Mouse (Mus musculus) cerebellum, postnatal 25 days (tissue): ENCODE measurements around the gene Sap30.
"Not testable (repeated sequence)": the region's sequence is repeated elsewhere in the genome, so short reads cannot be mapped to it uniquely, and the experiment has no call there.

Experiments used
- DNase-seq, 2 experiments: peaks; one replicate each; pipeline ENCODE4 v3.0.0; 2021; ENCODE audit warnings: mixed read lengths in 2 of 2

The Sap30 gene

DNA sequence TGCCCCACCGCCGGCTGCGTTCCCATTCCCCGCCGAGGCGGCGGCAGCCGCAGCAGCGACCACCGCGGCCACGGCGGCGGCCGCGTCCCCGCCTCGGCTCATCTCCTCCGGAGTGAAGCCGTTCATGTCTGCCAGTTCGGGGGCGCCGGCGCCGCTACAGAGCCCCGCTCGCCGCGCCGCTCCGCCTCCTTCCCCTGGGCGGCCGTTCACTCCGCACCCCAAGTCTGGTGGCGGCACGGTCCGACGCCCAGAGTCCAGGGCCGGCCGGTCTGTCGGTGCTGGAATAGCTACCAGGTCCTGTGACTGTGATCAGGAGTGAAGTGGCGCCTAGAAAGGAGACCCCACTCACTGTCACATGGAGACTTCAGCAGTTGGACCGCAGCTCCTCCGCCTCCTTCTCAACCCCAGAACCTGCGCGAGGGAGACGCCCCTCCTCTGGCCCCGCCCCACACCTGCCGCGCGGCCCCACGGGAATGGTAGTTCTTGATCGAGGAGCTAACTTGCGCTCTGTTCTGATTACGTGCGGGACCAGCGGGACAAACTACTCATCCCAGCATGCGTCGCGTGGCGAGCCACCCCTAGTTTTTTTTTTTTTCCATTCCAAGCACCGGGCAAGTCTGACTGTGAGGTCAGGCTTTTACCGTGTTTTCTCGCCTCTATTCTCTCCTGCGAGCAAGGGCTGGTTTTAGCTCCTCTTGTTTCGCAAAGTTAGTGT lies at the start of gene Sap30:
Gene Sap30, minus strand, starts transcription at position 420 of the 715 bp plus-strand sequence.
- peak; percentile 98 for DNase-seq

DNA sequence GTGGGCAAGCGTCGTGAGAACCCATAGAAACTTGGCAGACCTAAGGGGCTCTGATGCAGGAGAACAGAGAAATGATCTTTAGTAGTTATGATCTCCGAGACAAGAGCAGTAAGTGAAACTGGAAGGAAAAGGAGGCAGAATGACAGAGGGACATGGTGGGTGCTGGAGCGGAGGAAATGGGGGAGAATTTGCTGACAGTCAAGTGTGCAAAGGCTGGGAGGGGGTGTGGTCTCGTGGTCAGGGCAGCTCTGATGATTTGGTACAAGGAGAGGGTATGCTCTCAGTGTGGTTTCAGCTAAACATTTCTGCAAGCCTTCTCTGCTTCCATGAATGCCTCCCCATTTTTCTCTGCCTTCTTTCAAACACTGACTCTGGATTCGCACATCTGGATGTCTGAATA lies 48.5 kb upstream of the Sap30 start:
- peak in 1 of 2 experiments; percentile 3 for DNase-seq

- peak in 1 of 2 experiments; percentile 3 for DNase-seq
Observed at GRCm38 (mm10) chr8:57534495-57534894, 46.8 kb upstream of the Sap30 start.

GRCm38 (mm10) chr8:57533106-57533505 lies 45.4 kb upstream of the Sap30 start:
- DNase-seq, result peak in 1 of 2 experiments; percentile 1

- peak; percentile 52 to 72 for DNase-seq
Observed at GRCm38 (mm10) chr8:57532223-57532622, 44.6 kb upstream of the Sap30 start.

- peak; percentile 79 to 87 for DNase-seq
Observed at GRCm38 (mm10) chr8:57530666-57531349, 43.1 kb upstream of the Sap30 start.

DNA sequence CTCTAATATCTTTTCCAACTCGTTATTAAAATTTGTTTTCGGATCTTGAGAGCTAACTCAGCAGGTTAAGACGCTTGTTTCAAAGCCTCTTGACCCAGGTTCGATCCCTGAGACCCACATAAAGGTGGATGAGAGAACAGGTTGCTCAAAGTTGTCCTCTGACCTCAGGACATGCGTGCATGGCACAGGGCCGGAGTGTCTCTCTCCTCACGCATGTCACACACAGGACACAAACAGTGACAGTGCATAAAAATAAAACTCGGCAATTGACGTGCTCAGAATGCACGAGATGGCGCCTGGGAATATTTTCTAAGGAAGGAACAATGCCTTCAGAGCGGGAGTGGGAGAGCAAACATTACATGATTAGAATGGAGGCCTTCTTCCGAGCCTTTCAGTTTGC lies 42.6 kb upstream of the Sap30 start:
- DNase-seq, result no peak

GRCm38 (mm10) chr8:57528036-57528435 lies 40.4 kb upstream of the Sap30 start:
- DNase-seq, result peak in 1 of 2 experiments; percentile 3

- no peak for DNase-seq
Observed at GRCm38 (mm10) chr8:57520186-57520786, 32.6 kb upstream of the Sap30 start.

DNA sequence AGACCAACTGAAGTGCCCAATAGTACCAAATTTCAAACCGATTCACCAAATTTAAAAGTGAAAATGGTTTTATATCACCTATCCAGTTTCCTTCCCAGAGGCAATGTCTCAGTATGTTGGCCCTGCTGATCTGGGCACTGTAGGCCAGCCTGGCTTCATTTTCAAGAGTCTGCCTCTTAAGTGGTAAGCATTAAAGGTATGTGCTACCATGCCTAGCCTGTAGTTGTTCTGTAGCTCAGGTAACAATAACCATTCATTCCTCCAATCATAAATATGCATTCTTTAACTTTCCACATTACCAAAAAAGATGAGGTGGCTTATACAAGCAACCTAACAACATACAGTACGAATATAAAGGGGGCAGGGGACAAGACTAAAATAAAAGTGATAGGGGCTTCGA lies 30.1 kb upstream of the Sap30 start:
- DNase-seq, result no peak

- not testable (repeated sequence) for DNase-seq
Observed at GRCm38 (mm10) chr8:57516685-57517084, 29.0 kb upstream of the Sap30 start.

DNA sequence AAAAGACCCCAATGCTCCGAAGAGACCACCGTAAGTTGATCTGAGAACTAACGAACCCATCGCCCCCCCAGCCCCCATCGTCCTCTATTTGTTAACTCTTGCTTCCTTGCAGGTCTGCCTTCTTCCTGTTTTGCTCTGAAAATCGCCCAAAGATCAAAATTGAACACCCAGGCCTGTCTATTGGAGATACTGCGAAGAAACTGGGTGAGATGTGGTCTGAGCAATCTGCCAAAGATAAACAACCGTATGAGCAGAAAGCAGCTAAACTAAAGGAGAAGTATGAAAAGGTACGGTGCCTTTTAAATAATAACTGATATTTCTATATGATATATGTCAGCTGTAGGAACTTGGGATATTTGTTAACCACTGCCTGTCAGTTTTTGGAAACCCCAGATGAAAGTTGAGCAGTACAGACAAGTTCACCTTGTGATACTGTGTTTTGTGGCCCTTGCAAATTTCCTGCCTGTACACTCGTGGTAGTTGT lies 25.6 kb upstream of the Sap30 start:
- DNase-seq, result not testable (repeated sequence)

DNA sequence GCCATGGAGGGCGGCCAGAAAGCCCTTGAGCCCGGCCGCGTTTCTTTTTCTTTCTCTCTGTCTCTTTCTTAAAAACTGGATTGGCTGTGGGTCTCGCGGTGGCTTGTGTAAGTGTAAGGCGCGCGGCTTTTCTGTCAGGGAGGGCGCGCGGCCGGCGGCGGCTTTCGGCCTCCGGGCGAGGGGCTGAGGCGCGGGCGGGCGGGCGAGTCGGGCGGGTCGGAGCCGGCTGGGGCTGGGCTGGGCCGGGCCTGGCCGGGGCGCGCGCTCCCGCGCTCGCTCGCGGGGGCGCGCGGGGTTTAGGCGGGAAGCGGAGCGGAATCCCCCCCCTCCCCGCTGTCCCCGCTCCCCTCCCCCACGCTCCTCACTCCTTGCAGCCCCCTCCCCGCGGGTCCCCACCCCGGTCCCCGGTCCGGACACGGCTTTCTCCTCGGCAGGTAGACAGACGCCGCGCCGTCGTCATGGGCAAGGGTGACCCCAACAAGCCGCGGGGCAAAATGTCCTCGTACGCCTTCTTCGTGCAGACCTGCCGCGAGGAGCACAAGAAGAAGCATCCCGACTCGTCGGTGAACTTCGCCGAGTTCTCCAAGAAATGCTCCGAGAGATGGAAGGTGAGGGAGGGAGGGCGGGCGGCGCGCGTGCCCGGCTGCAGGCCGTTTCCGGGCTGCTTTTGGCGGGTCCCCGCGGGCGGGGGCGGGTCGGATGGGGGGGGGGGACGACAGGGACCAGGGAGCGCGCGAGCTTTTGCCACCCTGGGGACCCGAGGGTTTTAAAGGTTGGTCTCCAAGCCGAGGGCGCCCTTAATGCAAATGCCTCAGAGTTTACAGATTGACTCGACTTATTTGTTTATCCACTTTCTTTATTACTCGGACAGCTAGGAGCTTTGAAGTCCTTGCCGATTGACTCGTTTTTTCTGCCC lies 24.7 kb upstream of the Sap30 start:
- DNase-seq, result peak; percentile 26 to 61

DNA sequence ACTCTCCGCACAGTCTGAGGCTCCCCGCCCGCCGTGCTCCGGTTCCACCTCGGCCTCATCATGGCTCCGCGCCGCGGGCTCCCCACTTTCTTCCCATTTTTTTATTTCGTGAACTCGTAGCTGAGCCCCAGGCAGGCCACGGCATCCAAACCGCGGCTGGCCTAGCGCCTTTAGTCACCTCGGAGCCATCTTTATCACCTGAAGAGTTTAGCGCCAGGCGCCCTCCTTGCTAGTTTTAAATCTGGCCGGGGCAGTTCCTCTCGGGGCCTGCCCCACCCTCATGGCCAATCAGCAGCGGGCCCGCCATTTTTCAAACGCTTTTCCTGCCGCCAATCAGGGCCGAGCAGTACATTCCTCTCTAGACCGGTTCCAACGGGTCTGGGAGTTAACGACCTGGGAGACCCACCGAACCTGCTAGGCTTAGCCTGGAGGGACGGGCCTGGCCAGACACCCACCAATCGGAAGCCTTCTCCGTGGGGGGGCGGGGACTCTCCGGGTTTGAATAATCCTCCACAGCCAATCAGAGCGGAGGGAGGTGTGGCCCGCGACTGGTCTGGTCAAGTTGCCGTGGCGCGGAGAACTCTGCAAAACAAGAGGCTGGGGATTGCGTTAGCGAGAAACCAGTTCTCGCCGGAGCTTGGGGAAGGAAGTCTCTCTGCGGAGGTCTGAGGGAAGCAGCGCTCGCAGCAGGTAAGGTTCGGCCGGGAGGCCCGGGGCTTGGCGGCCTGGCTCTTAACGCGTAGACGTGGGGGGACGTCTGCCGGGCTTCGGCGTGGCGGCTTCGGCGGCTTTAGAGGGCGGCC lies 23.9 kb upstream of the Sap30 start, which contains the start of gene Hmgb2:
Gene Hmgb2, plus strand, starts transcription at position 592 of the 803 bp plus-strand sequence.
- DNase-seq, result peak; percentile 100

DNA sequence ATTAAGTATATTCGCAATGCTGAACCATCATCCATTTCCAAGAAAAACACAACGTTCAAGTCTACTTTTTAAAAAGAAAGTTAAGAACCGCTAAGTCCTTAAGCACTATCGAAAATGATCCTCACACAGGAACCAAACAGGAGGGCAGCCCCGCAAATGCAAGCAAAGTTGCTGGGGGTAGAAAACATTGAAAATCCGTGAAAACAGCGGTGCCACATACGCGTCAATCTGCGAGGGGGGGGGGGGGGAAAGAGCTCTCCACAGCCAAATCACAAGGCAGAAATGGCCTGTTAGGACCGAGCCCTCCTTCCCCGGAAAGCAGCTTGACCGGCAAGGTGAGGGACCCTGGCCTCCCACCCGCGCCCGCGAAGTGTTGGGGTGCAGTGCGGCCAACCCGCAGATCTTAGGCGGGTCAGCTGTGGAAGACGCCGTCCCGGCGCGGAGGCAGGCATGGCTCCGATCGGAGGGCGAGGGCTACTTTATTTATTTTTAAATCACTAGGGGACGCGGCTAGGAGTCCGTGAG lies 23.2 kb upstream of the Sap30 start:
- DNase-seq, result no peak

- no peak for DNase-seq
Observed at GRCm38 (mm10) chr8:57508657-57509056, 21.0 kb upstream of the Sap30 start.

DNA sequence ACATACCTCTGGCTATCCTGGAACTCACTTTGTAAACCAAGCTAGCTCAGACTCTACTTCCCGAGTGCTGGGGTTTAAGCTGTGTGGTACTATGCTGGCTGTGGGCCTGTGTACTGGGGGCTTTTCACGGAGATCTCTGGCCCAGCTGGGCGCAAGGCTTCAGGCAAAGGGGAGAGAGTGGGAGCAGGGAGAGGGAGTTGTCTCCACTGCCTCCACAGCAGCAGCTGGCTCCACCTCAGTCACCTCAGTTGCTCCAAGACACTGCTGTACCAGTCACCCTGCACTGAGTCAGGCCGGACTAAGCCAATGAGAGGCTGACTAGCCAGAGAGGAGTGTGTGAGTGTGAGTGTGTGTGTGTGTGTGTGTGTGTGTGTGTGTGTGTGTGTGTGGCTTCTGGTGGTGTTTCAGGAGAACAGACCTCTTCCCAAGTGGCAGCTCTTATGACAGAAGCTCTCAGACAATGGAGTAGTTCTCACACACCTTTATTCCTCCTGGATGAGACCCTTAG lies 19.9 kb upstream of the Sap30 start:
- no peak for DNase-seq

DNA sequence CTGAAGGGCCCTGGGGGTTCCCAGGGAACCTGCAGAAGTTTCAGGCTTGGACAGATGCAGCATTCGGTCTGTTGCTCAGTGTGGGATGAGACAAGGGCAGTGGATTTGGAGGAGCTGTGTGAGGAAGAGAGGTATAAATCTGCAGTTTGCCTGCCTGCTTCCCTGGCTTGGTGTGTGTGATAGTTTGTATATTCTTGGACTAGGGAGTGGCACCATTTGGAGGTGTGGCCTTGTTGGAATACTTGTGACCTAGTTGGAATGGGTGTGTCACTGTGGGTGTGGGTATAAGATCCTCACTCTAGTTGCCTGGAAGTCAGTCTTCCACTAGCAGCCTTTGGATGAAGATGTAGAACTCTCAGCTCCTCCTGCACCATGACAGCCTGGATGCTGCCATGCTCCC lies 17.8 kb upstream of the Sap30 start:
- not testable (repeated sequence) for DNase-seq

GRCm38 (mm10) chr8:57503641-57504040 lies 16.0 kb upstream of the Sap30 start:
- peak; percentile 75 to 84 for DNase-seq

GRCm38 (mm10) chr8:57498847-57499511 lies 11.3 kb upstream of the Sap30 start:
- DNase-seq, result peak; percentile 86 to 89

DNA sequence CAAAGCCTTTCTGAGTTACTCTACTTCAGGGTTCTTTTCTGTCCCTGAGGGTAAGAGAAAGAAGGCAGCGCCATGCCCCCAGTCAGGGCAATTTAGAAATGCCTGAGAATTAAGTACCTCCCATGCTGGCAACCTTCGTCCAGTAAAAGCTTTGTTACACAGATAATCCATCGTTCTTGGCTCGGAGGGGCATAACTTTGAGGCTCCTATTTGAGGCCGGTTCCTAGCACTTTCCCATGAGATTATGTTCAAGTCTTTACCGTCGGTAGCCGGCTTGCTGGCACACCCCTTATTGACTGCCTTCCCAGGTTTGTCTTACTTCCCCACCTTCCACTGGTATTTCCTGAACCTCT lies 10.8 kb upstream of the Sap30 start:
- no peak for DNase-seq
